Mouse (Mus musculus) ovary, postnatal 10 days (tissue): ENCODE results near the gene Sipa1l2.

Experiments used
- DNase-seq: peaks from one replicate; pipeline ENCODE4 v3.0.0; 2022; ENCODE audit warnings: low spot score

Gene Sipa1l2

DNA sequence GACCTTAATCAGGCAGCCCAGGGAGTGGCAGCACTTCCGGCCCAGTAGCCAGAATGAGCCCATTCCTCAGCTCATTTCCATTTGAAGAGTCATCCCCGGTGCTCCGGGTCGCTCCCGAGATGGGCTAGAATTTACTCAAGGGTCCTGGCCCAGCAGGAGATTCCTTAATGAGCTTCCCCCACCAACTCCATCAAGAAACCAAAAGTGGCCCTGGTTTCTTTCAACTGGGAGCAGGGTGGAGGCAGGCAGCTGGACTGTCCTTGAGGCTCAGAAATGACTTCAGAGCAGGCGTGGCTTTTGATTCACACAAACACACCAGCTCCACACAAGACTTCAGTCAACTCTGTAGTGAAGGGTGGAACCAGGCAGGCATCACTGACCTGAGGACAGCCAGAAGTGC is 109.0 kb downstream of the Sipa1l2 start:
- no peak for DNase-seq

DNA sequence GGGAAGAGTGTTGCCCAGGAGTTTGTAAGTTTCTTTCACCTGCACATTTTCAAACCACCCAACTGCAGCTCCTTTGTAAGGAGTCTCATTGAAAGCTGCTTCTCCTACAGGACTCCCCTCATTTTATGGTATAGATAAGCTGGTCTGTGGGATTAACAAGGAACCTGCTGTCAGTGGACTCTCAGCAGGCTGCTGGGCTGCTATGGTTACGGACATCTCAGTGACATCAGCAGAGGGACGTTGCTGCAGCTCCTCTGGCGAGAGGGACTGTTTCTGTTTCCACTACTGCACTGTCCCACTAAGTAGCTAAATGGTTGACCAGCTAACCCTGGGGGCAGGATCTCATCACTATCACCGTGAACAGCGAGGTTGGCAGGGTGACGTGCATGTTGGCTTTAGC is 120.6 kb downstream of the Sipa1l2 start:
- no peak for DNase-seq

- DNase-seq, result no peak
These were observed 122.1 kb downstream of the Sipa1l2 start for GRCm38 (mm10) chr8:125447543-125447942.

GRCm38 (mm10) chr8:125446236-125446635 is 123.4 kb downstream of the Sipa1l2 start:
- no peak for DNase-seq

DNA sequence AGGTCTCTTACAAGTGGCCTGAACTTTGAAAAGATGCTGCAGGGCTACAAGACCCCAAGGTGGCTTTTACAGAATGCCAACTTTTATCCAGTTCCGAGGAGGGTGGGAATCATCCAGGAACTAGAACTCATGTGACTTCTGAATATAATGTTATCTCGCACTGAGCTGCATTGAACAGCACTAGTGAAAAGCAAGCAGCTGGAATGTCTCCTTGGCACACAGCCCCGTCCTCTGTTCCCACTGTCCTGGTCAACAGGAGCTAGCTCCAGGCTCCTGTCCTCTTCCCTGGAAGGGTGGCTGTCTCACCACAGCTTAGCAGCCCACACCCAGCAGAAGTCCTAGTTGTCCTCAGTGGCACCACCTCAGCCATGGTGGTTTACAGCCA is 124.4 kb downstream of the Sipa1l2 start:
- no peak for DNase-seq

DNA sequence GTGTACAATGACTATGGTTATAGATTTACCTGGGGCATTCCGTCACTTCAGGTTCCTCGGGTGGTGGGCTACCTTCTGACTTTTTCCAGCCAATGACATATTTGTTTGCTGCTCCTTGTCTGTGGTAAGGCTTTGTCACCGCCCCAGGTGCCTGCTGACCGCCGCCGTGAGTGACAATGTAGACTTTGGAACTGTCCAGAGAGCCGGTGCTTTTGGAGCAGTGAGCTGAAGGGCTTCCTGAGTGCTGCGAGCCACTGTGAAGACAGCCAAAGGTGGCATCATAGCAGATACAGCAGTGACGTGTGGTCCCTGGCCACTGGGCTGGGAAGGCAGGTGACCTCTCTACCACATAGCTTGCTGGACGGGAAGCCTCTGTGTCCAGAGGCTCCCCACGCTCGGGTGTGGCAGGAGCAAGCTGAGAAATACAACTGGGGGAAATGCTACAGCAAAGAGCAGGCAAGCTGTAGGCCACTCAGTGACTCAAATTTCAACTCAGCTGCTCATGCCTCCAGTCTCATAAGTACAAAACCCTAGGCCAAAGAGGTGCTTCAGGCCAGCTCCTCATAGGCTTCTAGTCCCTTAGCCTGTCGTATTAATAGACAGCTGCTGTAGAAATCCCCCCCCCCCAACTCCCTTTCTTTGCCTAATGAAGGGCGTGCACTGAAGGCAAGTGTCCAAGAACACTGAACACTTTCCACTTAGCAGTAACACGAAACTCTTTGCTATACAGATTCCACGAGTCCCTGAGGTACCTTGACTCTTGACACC is 125.0 kb downstream of the Sipa1l2 start:
- no peak for DNase-seq

DNA sequence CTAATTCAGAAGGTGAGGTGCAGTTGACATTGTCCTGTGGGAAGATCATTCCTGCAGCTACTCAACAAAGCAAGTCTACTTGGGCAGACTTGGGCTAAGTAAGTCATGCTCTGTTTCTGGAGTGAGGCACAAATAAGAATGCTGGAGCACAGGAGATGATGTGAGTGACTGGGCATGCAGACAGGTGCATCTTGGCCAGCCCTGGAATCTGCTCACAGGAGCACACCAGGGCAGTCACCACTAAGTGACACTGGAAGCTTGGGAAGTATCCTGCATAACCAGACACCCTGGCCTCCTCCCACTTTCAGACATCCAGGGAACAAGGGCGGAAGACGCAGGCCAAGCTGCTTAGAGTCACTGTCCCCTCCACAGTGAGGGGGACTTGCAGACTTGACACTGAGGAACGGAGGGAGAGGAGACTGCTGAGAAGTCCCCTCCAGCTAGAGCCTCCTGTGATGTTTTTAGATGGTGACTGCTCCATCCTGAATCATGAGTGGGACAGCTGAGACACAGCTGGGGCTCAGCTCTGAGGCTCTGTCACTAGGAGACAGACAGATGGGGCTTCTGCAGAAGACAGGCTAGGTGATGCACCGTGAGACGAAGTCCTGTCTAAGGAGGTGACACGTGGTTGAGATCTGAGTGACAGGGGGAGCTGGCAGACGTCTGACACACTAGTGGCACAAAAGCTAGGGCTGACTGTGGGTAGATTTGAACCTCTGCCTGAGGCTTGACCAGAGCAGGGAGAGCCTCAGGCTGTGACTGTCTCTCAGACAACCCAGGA is 134.1 kb downstream of the Sipa1l2 start:
- DNase-seq, result no peak

GRCm38 (mm10) chr8:125434151-125434550 is 135.5 kb downstream of the Sipa1l2 start:
- DNase-seq, result no peak

DNA sequence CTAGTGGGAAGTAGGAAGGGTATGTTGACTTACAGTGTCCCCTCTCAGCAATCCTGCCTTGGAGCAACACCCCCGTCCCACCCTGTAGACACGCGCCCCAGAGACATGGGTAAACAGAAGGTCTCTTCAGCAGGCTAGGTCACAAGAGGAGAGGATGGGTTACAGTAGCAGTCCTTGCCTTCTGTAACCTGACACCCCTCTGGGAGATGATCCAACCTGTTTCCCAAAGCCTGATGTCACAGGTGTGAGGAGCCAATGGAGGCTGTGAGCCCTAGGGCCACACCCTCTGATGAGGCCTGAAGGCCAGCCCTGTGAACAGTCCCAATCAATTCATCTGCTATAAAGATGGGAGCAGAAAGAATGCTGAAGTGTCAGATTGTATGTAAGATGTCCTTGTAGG is 138.3 kb downstream of the Sipa1l2 start:
- DNase-seq, result no peak

- DNase-seq, result no peak
These were observed 138.8 kb downstream of the Sipa1l2 start for GRCm38 (mm10) chr8:125430796-125431195.

GRCm38 (mm10) chr8:125428979-125429690 is 140.5 kb downstream of the Sipa1l2 start:
- no peak for DNase-seq

- no peak for DNase-seq
These were observed 145.7 kb downstream of the Sipa1l2 start for GRCm38 (mm10) chr8:125423861-125424260.

- DNase-seq, result no peak
These were observed 150.3 kb downstream of the Sipa1l2 start for GRCm38 (mm10) chr8:125419202-125419830.

DNA sequence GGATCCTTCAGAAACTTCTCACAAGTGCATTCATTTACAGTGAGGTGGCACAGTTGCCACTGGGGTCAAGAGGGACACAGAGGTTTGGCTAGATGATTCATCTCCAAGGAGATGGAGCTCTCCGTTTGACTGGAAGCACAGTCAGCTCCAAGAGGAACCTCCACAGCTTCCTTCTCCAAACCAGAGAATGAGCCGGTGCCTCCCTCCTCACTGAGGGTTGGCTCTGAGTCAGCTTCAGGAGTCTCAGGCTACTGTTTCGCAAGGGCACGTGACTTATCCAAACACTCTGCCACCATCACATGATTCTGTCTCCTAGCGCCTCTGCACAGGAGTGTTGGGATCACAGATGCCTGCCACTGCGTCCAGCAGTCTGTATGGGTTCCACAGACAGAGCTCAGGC is 153.5 kb downstream of the Sipa1l2 start:
- DNase-seq, result no peak

- DNase-seq, result no peak
These were observed 155.0 kb downstream of the Sipa1l2 start for GRCm38 (mm10) chr8:125414651-125415050.

GRCm38 (mm10) chr8:125413001-125413909 is 156.4 kb downstream of the Sipa1l2 start:
- DNase-seq, result no peak

GRCm38 (mm10) chr8:125410646-125411045 is 159.0 kb downstream of the Sipa1l2 start:
- DNase-seq, result no peak

- no peak for DNase-seq
These were observed 161.9 kb downstream of the Sipa1l2 start for GRCm38 (mm10) chr8:125407672-125408071.

DNA sequence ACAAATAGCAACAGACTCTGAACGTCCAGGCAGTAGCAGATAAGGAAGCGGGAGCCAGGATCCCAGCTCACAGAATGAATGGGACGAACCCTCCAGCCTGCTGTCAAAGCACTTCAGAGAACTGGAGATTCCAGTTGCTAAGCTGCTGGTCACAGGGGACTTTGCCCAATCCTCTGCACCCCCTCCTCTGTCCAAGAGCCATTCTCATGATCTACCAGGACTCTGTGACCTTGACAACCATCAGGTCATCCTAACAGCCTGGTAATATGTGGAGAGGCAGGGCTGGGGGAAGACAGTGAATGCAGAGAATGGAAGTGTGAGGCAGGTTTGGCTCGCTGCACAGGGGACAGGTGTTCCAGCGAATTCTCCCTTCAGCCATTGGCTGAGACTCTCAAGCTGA is 163.2 kb downstream of the Sipa1l2 start:
- DNase-seq, result no peak

- DNase-seq, result no peak
These were observed 168.3 kb downstream of the Sipa1l2 start for GRCm38 (mm10) chr8:125401350-125401749.

- DNase-seq, result no peak
These were observed 171.6 kb downstream of the Sipa1l2 start for GRCm38 (mm10) chr8:125397981-125398380.
